Mouse (Mus musculus): ENCODE measurements at regions not wholly inside any gene's neighbourhood (a gene's known extent, or its start where the extent isn't known, plus 50 kb on each side); places are given as distances from the start of the nearest gene placed in this dataset.

- no peak for TF ChIP-seq CTCF (IDR thresholded peaks at IDR 0.05; ENCODE audit: insufficient read depth, low read length)
- TF ChIP-seq POLR2A (IDR thresholded peaks at IDR 0.05; ENCODE audit: borderline replicate concordance, extremely low read depth, low read depth, low read length) = no peak
Measured at GRCm38 (mm10) chr3:152032663-152033318, 133.2 kb downstream of the Gipc2 start.
